Mouse (Mus musculus) bone marrow macrophage, adult 2 months (primary cell): Measurements from ENCODE around the gene BC048507.

Experiments used
- CTCF ChIP-seq: IDR thresholded peaks from 2 replicates; pipeline ENCODE4 v1.5.1; 2012; ENCODE audit warnings: low read depth, mild to moderate bottlenecking, low read length, moderate library complexity
- POLR2A ChIP-seq: IDR thresholded peaks from 2 replicates; pipeline ENCODE4 v1.6.1; 2012; ENCODE audit warnings: mild to moderate bottlenecking, low read depth, low read length, borderline replicate concordance

- TF ChIP-seq CTCF, result no peak
- TF ChIP-seq POLR2A, result no peak
Measured at GRCm38 (mm10) chr13:67813710-67814660, 49.1 kb upstream of the BC048507 start, which contains the start of gene Zfp273.
